Mouse (Mus musculus) forebrain, embryonic 11.5 days (tissue): Measurements from ENCODE around the gene Itga1. TPM values are rescaled to one million over a fixed set of nuclear protein-coding genes. Genes with fewer than 3 reads are reported as not detected.

Experiments
- ATAC-seq: fragments of 200-750 bp; cut with Nextera tagmentation; replicated peaks from 2 replicates; pipeline ENCODE4 v1.8.0; 2017; ENCODE audit warnings: moderate TSS enrichment; ENCODE audit not compliant: low FRiP score
- DNase-seq: peaks from one replicate; pipeline ENCODE4 v3.0.0-alpha.2; 2017; ENCODE audit warnings: low spot score
- H3K27ac ChIP-seq: fragments of 300-500 bp; sonication (generic); 2 replicates; pipeline ENCODE4 v1.5.1; 2014; ENCODE audit warnings: low read depth, low read length
- H3K27me3 ChIP-seq: fragments of 300-500 bp; sonication (generic); 2 replicates; pipeline ENCODE4 v1.6.1; 2014; ENCODE audit warnings: mild to moderate bottlenecking, low read length, mixed read lengths; ENCODE audit not compliant: control insufficient read depth, insufficient read depth
- H3K36me3 ChIP-seq: fragments of 300-500 bp; sonication (generic); 2 replicates; pipeline ENCODE4 v1.6.1; 2014; ENCODE audit warnings: mild to moderate bottlenecking, low read length, moderate library complexity, mixed read lengths; ENCODE audit not compliant: control insufficient read depth, insufficient read depth
- H3K4me1 ChIP-seq: fragments of 300-500 bp; sonication (generic); replicated peaks from 2 replicates; pipeline ENCODE4 v1.6.1; 2014; ENCODE audit warnings: low read length, mixed read lengths; ENCODE audit not compliant: control insufficient read depth, insufficient read depth
- H3K4me2 ChIP-seq: fragments of 300-500 bp; sonication (generic); 2 replicates; pipeline ENCODE4 v1.6.1; 2014; ENCODE audit warnings: low read depth, mild to moderate bottlenecking, low read length, moderate library complexity, mixed read lengths; ENCODE audit not compliant: severe bottlenecking
- H3K4me3 ChIP-seq: fragments of 300-500 bp; sonication (generic); 2 replicates; pipeline ENCODE4 v1.5.1; 2014; ENCODE audit warnings: low read depth, low read length
- H3K9ac ChIP-seq: fragments of 300-500 bp; sonication (generic); 2 replicates; pipeline ENCODE4 v1.6.1; 2014; ENCODE audit warnings: low read length
- H3K9me3 ChIP-seq: fragments of 300-500 bp; sonication (generic); 2 replicates; pipeline ENCODE4 v1.6.1; 2016; ENCODE audit warnings: low read length, mixed read lengths; ENCODE audit not compliant: control insufficient read depth
- WGBS: fragments of 180-500 bp; shearing (Covaris S2); extraction: QIAGEN DNeasy Blood & Tissue Kit; methylation state at CpG from one replicate; pipeline ENCODE4 v1.1.7; 2014; 5-methylcytosine and 5-hydroxymethylcytosine counted together
- polyA plus RNA-seq: library from polyadenylated mRNA; unstranded; fragments of >200 nt; fragmentation: Nextera tagmentation; extraction: Ambion mirVana; gene quantifications from 2 replicates; pipeline ENCODE4 v1.2.1, GENCODE M21; 2014

Gene Itga1
- polyA plus RNA-seq, 1 experiment from 2014 or later, result 5.3 TPM

DNA sequence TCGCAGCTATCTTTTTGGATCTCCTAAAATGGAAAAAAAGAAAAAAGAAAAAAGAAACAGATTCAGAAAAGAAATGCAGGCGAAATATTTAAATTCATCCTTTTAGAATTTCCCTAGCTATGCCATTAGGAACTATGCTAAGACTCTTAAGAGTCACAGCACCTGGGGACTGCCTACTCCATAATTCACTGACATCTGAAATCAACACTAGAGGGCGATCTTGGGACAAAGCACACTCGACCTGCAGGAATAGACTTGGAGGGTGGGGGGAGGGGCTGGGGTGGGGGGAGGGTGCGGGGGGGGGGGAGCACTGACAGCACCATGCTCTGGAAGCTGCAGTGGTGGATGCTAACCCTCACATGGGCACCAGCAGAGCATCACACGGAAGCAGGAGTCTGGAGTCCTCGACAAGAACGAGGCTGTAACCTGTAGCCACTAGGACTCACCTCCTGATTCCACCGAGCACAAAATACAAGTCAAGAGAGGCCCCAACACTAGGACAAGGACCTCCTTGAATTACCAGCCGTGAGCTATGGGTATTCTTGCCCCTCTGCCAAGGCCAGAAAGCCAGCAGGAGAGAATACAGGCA lies 120.8 kb downstream of the Itga1 start:
- DNase-seq (no peak), ATAC-seq (peak; percentile 76)
- Histone ChIP-seq H3K36me3 (no peaks in the 10 kb centered on the region), H3K27ac (no peak overlapping the region), H3K4me3 (no peak overlapping the region), H3K9me3 (no peaks in the 10 kb centered on the region), H3K4me2 (no peak overlapping the region), H3K4me1 (no peaks in the 10 kb centered on the region), H3K27me3 (no peaks in the 10 kb centered on the region), H3K9ac (no peak overlapping the region)
- 50% methylated on average over 9 of the region's 10 CpGs for WGBS

GRCm38 (mm10) chr13:114974484-114975042 lies 127.2 kb downstream of the Itga1 start:
- Histone ChIP-seq H3K27me3 (no peaks in the 10 kb centered on the region), H3K9me3 (no peaks in the 10 kb centered on the region), H3K4me2 (no peak overlapping the region), H3K4me3 (no peak overlapping the region), H3K4me1 (no peaks in the 10 kb centered on the region), H3K36me3 (no peaks in the 10 kb centered on the region), H3K9ac (no peak overlapping the region), H3K27ac (no peak overlapping the region)
- DNase-seq (no peak), ATAC-seq (no peak)
- 77% methylated on average over 6 of the region's 6 CpGs for WGBS

DNA sequence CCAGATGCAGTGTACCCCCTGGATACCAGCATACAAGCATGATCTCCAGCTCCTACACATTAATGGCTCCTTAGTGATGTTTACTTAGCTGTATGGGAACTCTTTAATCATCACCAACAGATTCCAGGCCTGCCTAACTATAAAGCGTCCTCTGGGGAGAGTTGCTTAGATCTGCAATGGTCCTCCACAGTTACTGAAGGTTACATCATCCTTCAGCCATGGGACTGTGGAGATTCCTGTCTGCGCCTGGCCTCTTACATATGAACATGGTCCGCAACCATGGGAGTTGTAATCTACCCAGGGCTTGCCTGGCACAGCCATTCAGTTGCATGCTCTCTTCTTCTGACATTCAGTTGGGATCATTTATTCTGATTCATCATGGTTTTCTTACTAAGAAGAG lies 129.9 kb downstream of the Itga1 start:
- H3K27me3 ChIP-seq, result no peaks in the 10 kb centered on the region
- WGBS, result 90% methylated on average over 3 of the region's 3 CpGs
- H3K4me1 ChIP-seq, result no peaks in the 10 kb centered on the region
- H3K36me3 ChIP-seq, result no peaks in the 10 kb centered on the region
- DNase-seq, result no peak
- H3K27ac ChIP-seq, result no peak overlapping the region
- no peak overlapping the region for H3K4me2 ChIP-seq
- H3K4me3 ChIP-seq, result no peak overlapping the region
- H3K9me3 ChIP-seq, result no peaks in the 10 kb centered on the region
- no peak overlapping the region for H3K9ac ChIP-seq
- no peak for ATAC-seq

- WGBS, result 38% methylated on average over 2 of the region's 2 CpGs
- H3K9me3 ChIP-seq, result no peaks in the 10 kb centered on the region
- H3K4me3 ChIP-seq, result no peak overlapping the region
- H3K9ac ChIP-seq, result no peak overlapping the region
- no peaks in the 10 kb centered on the region for H3K4me1 ChIP-seq
- no peaks in the 10 kb centered on the region for H3K27me3 ChIP-seq
- no peak overlapping the region for H3K4me2 ChIP-seq
- ATAC-seq (peak; percentile 86), DNase-seq (peak; percentile 83)
- no peak overlapping the region for H3K27ac ChIP-seq
- no peaks in the 10 kb centered on the region for H3K36me3 ChIP-seq
Measured at GRCm38 (mm10) chr13:114964233-114964632, 137.5 kb downstream of the Itga1 start.

DNA sequence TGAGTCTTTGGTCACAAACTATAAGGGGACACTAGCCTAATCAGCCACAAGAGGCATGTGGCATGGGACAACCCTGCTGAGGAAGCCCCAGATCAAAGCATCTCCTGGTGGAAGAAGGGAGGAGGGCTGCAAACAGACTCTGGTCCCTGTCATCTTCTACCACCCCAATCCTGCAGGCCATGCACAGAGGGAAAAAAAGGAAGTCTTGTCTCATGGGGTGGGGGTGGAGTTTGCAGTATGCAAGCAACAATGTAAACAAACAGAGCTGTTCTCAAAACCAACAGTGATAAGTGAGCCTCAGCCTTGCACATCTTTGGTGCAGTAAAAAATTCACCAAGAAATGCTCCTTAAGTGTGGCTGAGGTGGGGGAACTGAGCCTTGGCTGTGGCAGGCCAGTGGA lies 147.2 kb downstream of the Itga1 start:
- ATAC-seq, result no peak
- Histone ChIP-seq H3K4me3 (no peak overlapping the region), H3K27me3 (no peaks in the 10 kb centered on the region), H3K9me3 (no peaks in the 10 kb centered on the region), H3K4me2 (no peak overlapping the region), H3K4me1 (no peaks in the 10 kb centered on the region), H3K9ac (no peak overlapping the region), H3K27ac (no peak overlapping the region), H3K36me3 (no peaks in the 10 kb centered on the region)
- no peak for DNase-seq

- Histone ChIP-seq H3K4me1 (0 out of 2 replicates have a peak, but pooled peaks cover 7% of the 10 kb centered on the region), H3K9me3 (no peaks in the 10 kb centered on the region), H3K27me3 (no peaks in the 10 kb centered on the region; the same call in 1 of the 2 replicates), H3K36me3 (no peaks in the 10 kb centered on the region), H3K27ac (no peak overlapping the region), H3K4me2 (no peak overlapping the region), H3K9ac (no peak overlapping the region), H3K4me3 (no peak overlapping the region)
- DNase-seq (no peak), ATAC-seq (no peak)
- 91% methylated on average over 7 of the region's 7 CpGs for WGBS
Measured at GRCm38 (mm10) chr13:114933541-114933940, 168.2 kb downstream of the Itga1 start.

- H3K27me3 ChIP-seq, result no peaks in the 10 kb centered on the region; the same call in 1 of the 2 replicates
- ATAC-seq (peak; percentile 85), DNase-seq (peak; percentile 79)
Measured at GRCm38 (mm10) chr13:114931775-114932294, 169.9 kb downstream of the Itga1 start, which contains the start of gene Itga2. Gene Itga2, minus strand, starts transcription at chr13:114932100.

GRCm38 (mm10) chr13:114930996-114931649 lies 170.6 kb downstream of the Itga1 start:
- Histone ChIP-seq H3K4me3 (peak overlapping the region; percentile 31), H3K4me2 (peak overlapping the region; percentile 71), H3K9me3 (no peaks in the 10 kb centered on the region), H3K36me3 (no peaks in the 10 kb centered on the region), H3K27ac (no peak overlapping the region), H3K27me3 (no peaks in the 10 kb centered on the region; the same call in 1 of the 2 replicates), H3K4me1 (0 out of 2 replicates have a peak, but pooled peaks cover 7% of the 10 kb centered on the region), H3K9ac (peak overlapping the region; percentile 48)
- under 1% methylated on average over 10 of the region's 10 CpGs for WGBS
- ATAC-seq, result peak; percentile 45
- DNase-seq, result peak; percentile 63

More at GRCm38 (mm10) chr13:114931775-114932294, 169.9 kb downstream of the Itga1 start, which contains the start of gene Itga2:
- no peaks in the 10 kb centered on the region for H3K36me3 ChIP-seq
- peak within 1 kb of the TSS; percentile 31 for H3K4me3 ChIP-seq
- peak within 1 kb of the TSS; percentile 71 for H3K4me2 ChIP-seq
- 0 out of 2 replicates have a peak, but pooled peaks cover 7% of the 10 kb centered on the region for H3K4me1 ChIP-seq
- no peaks in the 10 kb centered on the region for H3K9me3 ChIP-seq
- peak within 1 kb of the TSS; percentile 48 for H3K9ac ChIP-seq
- no peak within 1 kb of the TSS for H3K27ac ChIP-seq
- WGBS, result 3% methylated on average over 28 of the region's 28 CpGs
